Mouse (Mus musculus) G1E-ER4 (cell line): ENCODE data around the gene Ccl2. TPM values are rescaled to one million over a fixed set of nuclear protein-coding genes. Genes with fewer than 3 reads are reported as not detected.

Experiments used
- GATA1 ChIP-seq: IDR thresholded peaks from one replicate; pipeline ENCODE4 v1.8.0; 2012; ENCODE audit warnings: low read length, inconsistent platforms
- polyA plus RNA-seq: library from polyadenylated mRNA; stranded (reverse); fragments of >175 nt; gene quantifications from 2 replicates; pipeline ENCODE4 v1.2.3, GENCODE M21; 2012

Ccl2 gene
- polyA plus RNA-seq, 1 experiment, result not detected

GRCm38 (mm10) chr11:82022504-82023056, 12.8 kb upstream of the Ccl2 start:
- TF ChIP-seq GATA1, result no peak

DNA sequence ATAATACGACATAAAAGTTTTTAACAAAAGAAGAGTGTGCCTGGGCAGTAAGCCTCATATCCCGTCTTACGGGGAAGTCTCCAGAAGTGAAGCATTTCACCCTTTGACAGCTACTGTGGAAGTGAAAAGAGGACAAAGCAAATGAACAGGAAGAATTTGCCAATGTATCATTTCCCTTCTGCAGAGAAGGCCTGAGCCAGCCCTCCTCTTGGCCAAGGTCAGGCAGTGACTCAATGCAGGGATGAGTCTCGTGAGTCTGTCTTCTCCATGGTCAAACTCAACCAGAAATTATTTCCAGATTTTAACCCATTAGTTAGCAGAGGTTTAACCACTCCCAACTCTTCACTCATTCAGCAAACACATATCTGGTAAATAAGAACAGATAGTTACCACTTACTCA, 11.6 kb upstream of the Ccl2 start:
- TF ChIP-seq GATA1, result no peak

DNA sequence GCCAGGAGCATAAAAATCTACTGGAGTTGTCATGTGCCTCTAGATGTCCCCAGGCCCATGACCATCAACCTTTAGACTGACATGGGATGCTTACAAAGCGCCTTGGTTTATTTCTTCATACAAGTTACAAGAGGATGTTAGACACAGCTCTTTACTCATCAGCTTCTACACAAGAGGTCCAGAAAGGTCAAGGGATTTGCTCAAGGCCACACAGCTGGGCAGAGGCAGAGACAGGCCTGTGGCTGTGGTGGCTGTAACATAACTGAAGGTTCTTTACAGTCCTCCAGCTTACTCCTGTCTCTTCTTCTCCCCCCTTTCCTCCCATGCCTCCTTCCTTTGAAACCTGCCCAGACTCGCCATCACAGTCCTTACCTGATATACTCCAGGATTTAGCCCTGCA, 5.2 kb upstream of the Ccl2 start:
- TF ChIP-seq GATA1, result no peak

DNA sequence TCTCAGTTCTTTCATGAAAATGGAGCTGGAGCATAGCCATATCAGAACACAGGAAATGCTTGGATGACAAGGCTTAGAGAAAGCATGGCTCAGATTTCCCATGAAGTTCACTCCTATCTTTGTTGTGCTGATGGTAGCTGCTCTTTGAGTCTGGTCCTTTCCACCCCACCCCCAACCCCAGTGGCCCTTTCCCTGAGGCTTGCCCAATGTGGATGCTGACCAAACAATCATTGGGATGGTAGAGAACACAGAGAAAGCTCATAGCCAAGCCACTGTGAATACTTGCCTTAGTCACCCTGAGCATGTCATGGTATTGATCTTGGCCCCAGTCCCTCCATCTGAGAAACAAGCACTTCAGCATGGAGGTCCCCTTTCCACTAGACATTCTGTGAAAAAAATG, 3.2 kb upstream of the Ccl2 start:
- no peak for TF ChIP-seq GATA1

DNA sequence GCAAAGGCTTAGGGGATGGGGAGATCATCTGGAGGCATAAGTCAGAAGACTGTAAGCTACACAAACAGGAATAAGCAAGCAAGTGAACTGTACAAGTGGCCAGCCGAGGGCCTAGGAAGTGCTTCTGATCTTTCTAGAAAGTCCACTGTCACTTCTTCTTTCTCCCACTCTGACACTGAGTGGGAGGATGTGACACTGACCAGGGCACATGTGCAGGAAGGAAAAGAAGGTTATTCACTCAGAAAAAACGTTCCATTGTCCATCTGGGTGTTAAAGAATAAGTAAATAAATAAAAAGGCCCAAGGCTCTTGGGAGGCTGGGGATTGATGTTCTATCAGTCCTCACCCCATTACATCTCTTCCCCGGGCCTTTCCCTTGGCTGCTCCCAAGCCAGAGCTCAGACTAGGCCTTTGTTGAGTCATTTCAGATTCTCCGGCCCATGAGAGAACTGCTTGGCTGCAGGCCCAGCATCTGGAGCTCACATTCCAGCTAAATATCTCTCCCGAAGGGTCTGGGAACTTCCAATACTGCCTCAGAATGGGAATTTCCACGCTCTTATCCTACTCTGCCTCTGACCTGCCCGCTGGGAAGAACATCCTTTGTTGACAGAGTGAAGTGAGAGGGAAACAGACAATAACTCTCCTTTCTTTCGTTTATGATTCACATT, 2.6 kb upstream of the Ccl2 start:
- TF ChIP-seq GATA1, result no peak

DNA sequence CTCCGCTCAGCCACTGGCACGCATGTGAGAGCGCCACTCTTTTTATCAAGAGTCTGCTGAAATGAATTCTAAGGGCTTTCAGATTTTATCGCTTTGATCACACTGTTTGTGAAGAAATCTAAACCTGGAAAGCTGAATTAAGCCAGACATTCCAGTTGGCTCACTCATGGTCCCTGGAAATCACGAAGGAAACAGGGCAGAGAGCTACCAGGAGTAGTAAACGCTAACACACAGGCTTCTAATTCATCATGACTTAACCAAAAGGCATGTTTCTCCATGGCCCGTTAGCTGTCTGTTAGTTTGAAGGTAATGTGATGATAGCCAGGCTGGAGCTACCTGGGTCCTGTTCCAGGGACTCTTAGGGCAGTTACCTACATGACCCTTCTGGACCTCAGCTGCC, 925 bp upstream of the Ccl2 start:
- no peak for TF ChIP-seq GATA1

DNA sequence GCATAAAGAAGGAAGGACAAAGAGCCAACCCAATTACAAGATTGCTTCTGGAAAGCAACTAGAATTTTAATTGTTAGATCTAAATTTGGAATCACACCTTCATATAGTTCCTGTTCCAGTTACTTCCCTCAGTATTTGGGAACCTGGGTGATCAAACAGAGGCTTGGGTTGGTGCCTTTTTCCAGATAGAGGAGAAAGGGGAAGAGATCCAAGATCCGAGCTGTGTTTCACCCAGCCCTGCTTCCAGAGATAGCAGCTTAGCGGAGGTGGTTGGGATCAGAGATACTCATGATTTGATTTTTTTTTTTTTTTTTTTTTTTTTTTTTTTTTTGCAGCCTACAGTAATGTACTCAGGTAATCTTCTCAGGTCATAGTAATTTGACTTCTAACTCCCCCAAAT, 486 bp downstream of the Ccl2 start:
- TF ChIP-seq GATA1, result no peak

- no peak for TF ChIP-seq GATA1
Measured at GRCm38 (mm10) chr11:82038535-82038934, 3.2 kb downstream of the Ccl2 start, which contains the start of gene Gm17268. Gene Gm17268, minus strand, starts transcription at chr11:82038562.

- TF ChIP-seq GATA1, result no peak
Measured at GRCm38 (mm10) chr11:82039132-82039660, 3.8 kb downstream of the Ccl2 start.

DNA sequence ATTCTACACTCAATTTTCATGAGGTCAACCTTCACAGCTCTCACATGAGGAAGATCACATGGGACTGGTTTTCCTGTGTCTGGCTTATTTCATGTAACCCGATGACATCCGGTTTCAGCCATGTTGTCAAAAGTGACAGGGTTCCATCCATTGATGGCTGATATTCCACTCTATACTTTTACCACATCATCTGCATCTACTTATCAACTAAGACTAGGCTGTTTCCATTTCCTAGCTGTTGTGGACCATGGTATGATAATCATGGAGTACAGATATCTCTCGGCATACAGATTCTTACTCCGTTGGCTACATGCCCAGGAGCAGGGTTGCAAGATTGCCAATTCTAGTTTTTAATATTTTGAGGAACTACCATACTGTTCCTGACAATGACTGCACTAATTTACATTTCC, 6.3 kb downstream of the Ccl2 start:
- TF ChIP-seq GATA1, result no peak

- TF ChIP-seq GATA1, result no peak
Measured at GRCm38 (mm10) chr11:82045471-82045870, 10.1 kb downstream of the Ccl2 start, which contains the start of gene Ccl7. Gene Ccl7, plus strand, starts transcription at chr11:82045712.

- no peak for TF ChIP-seq GATA1
Measured at GRCm38 (mm10) chr11:82047746-82048415, 12.5 kb downstream of the Ccl2 start.

DNA sequence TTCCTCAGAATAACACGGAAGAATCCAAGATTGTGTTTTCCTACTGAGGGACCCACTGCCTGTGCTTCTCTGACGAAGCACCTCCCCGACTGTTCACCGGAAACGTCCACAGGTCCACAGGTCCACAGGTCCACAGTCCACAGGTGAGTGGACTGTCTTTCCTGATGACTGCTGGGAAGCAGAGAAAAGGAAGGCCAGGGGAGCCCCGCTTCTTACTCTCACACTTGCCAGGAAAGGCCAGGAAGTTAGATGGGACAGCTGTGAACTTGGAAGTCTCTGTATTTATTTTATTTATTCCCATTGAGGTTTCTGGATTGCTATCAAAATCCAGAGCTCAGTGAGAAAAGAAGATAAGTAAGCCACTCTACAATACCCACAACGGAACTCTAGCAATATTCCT, 18.5 kb downstream of the Ccl2 start:
- no peak for TF ChIP-seq GATA1

GRCm38 (mm10) chr11:82057646-82058045, 22.3 kb downstream of the Ccl2 start, which contains the start of gene Ccl11:
Gene Ccl11, plus strand, starts transcription at chr11:82057823.
- TF ChIP-seq GATA1, result no peak

DNA sequence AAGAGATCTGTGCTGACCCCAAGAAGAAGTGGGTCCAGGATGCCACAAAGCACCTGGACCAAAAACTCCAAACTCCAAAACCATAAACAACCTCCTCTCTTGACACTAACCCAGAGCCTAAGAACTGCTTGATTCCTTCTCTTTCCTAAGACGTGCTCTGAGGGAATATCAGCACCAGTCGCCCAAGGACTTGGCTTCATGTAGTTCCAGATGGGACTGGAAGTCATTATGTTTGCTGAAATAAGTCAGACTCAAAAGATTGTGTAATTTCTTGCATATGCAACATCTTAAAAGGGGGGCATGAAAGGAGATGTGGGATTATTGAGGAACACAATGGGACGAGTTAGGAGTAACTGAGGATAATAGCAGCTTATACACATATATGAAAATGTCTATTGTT, 26.9 kb downstream of the Ccl2 start:
- no peak for TF ChIP-seq GATA1

DNA sequence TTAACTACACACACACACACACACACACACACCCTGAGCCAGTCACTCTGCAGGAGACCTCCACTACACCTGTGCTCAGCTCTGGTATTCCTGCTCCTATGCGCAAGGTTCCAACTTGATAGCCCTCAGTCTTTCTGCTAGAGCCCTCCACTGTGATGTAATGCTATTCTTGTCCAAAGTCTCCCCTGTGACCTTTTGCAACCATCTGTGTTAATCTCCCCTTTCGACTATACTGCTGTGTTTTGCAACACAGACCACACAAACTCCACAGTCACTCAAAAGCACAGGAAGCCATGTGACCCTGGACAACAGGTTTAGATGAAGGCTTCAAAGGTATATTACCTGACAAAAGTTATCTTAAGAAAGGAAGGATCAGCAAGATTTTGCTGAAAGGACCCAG, 28.1 kb downstream of the Ccl2 start:
- TF ChIP-seq GATA1, result no peak
